ENCODE assay signal across 11 mouse cellular contexts in the genomic region with DNA sequence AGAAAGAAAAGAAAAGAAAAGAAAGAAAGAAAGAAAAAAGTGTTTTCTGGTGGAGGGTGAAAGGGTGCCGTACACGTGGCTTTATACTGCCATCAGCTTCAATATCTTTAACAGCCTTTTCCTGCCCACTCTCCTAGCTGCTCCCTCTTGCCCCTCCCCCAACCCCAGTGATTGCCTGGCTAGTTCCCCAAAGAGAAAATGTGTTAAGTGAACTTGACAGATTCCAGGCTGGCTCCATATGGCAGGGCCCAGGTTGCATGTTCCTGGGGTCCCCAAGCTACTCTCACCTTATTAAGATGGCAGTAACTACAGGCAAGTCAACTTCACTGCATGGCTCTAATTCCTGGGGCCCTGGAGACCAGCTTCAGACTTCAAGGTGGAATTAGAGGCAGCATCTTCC.
DNase-seq lines count a peak whose midpoint lies in the region; ATAC-seq and TF ChIP-seq lines count a peak whose summit lies in the region.
"Had no signal": no experiment of that assay in that cellular context is flagged by ENCODE, and none has a peak within 500 bp of the region (broad histone marks: within the 10 kb centered on the region; RNA-seq: fewer than 3 reads in every experiment).

No protein-coding gene starts in this region.

- TF ChIP-seq CTCF in hindbrain, postnatal 0 days (IDR thresholded peaks at IDR 0.05; ENCODE audit: low read depth), result no peak

- H3K9ac ChIP-seq in hindbrain, postnatal 0 days (replicated peaks; ENCODE audit: low read length), result no peak overlapping the region
- H3K9ac ChIP-seq: liver, embryonic 14.5 days; stomach, embryonic 15.5 days had no signal

- H3K27ac ChIP-seq in hindbrain, postnatal 0 days, result no peak overlapping the region
- H3K27ac ChIP-seq: liver, embryonic 14.5 days; stomach, embryonic 15.5 days had no signal

- H3K4me2 ChIP-seq in hindbrain, postnatal 0 days (ENCODE audit: low read depth, low read length), result no peak overlapping the region
- H3K4me2 ChIP-seq: stomach, embryonic 15.5 days had no signal

- DNase-seq in right cerebral cortex, postnatal 4 days, result peak; percentile 14
- no peak for DNase-seq in right cerebral cortex, postnatal 36 days (ENCODE audit: low spot score in 2 of 2)
- DNase-seq in embryo, embryonic 11 days, result peak; percentile 59
- DNase-seq in hindbrain, postnatal 0 days (ENCODE audit: low spot score), result peak; percentile 68
- no peak for DNase-seq in adrenal gland, adult 8-10 months
- DNase-seq in testis, postnatal 14 days (ENCODE audit: low spot score), result no peak
- DNase-seq: kidney, adult 18-20 months had no signal

- no peaks in the 10 kb centered on the region for H3K4me1 ChIP-seq in hindbrain, postnatal 0 days (ENCODE audit: insufficient read depth, low read length)
- H3K4me1 ChIP-seq: stomach, embryonic 15.5 days had no signal

- 0 out of 2 replicates have a peak, but pooled peaks have one; percentile 24 for ATAC-seq in hindbrain, postnatal 0 days
- no peak for ATAC-seq in erythroblast, adult 5-6 weeks (replicated peaks; ENCODE audit: low FRiP score, poor library complexity, severe bottlenecking)

- H3K36me3 ChIP-seq in hindbrain, postnatal 0 days (ENCODE audit: insufficient read depth, low read length), result no peaks in the 10 kb centered on the region
- H3K36me3 ChIP-seq: stomach, embryonic 15.5 days had no signal

- no peak overlapping the region for H3K4me3 ChIP-seq in hindbrain, postnatal 0 days (ENCODE audit: low read length)
- H3K4me3 ChIP-seq: myocyte; stomach, embryonic 15.5 days had no signal

- WGBS in hindbrain, postnatal 0 days, result 43% methylated on average over 2 of the region's 2 CpGs

- H3K27me3 ChIP-seq in hindbrain, postnatal 0 days (ENCODE audit: insufficient read depth, low read length), result no peaks in the 10 kb centered on the region
- H3K27me3 ChIP-seq: stomach, embryonic 15.5 days had no signal

- no peaks in the 10 kb centered on the region for H3K9me3 ChIP-seq in hindbrain, postnatal 0 days (ENCODE audit: low read length)
- H3K9me3 ChIP-seq: stomach, embryonic 15.5 days had no signal

Comparison
In these comparisons a context has a peak if more than half of its experiments do, and no peak if none do; other contexts are left out.
1. DNase-seq: peak in right cerebral cortex, postnatal 4 days (single experiment), embryo, embryonic 11 days (single experiment) and hindbrain, postnatal 0 days (single experiment); none in right cerebral cortex, postnatal 36 days (0 of 2), adrenal gland, adult 8-10 months (single experiment) and testis, postnatal 14 days (single experiment).